Mouse (Mus musculus): ENCODE data around the gene Gm20441.

- no peak for TF ChIP-seq POLR2A (IDR thresholded peaks at IDR 0.05; ENCODE audit: control insufficient read depth, extremely low read depth, insufficient read depth, low read length, poor library complexity)
- no peak for TF ChIP-seq CTCF (IDR thresholded peaks at IDR 0.05; ENCODE audit: borderline replicate concordance, control insufficient read depth, extremely low read depth, insufficient read depth, low read length, poor library complexity)
Measured at GRCm38 (mm10) chr10:75819882-75820281, 39.1 kb upstream of the Gm20441 start.

All from thymus, adult 2 months (tissue).